Comparison of ENCODE assay signal across 7 mouse cellular contexts in the genomic region with DNA sequence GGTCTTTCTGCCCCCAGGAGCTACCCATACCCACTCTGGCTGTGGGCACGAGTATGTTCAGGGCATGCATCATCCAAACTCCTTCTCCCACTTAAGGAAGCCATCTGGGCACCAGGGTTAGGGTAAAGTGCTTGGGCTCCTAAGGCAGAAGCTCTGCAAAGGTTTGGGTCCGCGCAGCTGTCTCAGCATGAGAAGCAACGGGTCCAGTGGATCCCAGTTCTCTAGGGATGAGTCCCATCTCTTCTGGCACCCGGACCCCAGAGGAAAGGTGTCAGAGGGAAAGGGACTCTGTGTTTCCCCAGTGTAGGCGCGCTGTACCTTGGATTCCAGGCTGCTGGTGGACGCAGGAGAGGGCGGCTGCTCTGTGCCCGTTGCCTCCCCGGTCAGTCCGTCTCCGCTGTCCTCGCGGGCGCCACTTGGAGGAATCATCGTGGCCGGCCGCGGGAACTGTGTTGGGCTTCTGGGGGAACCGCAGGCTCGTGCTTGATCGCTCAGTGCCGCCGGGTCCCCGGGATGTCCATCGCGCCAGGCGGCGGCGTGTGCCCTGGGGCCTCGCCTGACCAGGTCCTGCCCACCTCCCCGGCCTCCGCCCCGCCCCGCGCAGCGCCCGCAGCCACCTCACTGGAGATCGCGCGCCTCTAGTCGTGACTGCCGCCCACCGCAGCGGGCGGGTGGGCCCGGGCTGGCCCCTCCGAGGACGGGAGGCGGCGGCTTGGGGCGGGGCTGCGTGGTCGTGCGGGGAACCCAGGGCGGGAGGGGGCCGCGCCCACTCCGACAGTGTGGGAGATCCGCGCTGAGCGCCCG. TPM values are rescaled to one million over a fixed set of nuclear protein-coding genes. Genes with fewer than 3 reads are reported as not detected.
DNase-seq lines count a peak whose midpoint lies in the region.

A gene (minus strand): TSS at position 669 of the 804 bp plus-strand sequence.

- peak; percentile 15 for DNase-seq in left cerebral cortex, postnatal 4 days
- no peak for DNase-seq in left cerebral cortex, adult 11 months (ENCODE audit: low spot score)
- peak; percentile 51 for DNase-seq in embryo, embryonic 10 days (ENCODE audit: low spot score)
- DNase-seq in gastrocnemius, postnatal 25 days = peak; percentile 6
- peak; percentile 14 for DNase-seq in liver
- DNase-seq in right cerebral cortex, postnatal 4 days = peak; percentile 49
- DNase-seq in spleen, adult 12 weeks (ENCODE audit: low spot score) = no peak

- intact Hi-C loops in left cerebral cortex, postnatal 4 days (cut with DNase I) = no loop called here

RNA-seq across cellular contexts. Expression of the gene that starts here (rescaled TPM):
- 10 to 100 TPM in 1 of 2 experiments, 1 to 10 TPM in 1; 9.3 to 10.3 TPM for total RNA-seq in left cerebral cortex, postnatal 4 days (2021)
- total RNA-seq in gastrocnemius, postnatal 25 days (2021) = under 1 TPM; 0.62 to 0.67 TPM

Comparison
In these comparisons a context has a peak if more than half of its experiments do, and no peak if none do; other contexts are left out.
1. RNA of the gene that starts here (total RNA-seq): 9.3 to 10.3 TPM in left cerebral cortex, postnatal 4 days; 0.62 to 0.67 TPM in gastrocnemius, postnatal 25 days; every median in the first group is over 4 times any median in the second.
2. DNase-seq: peak in left cerebral cortex, postnatal 4 days (single experiment), embryo, embryonic 10 days (single experiment), liver (single experiment) and right cerebral cortex, postnatal 4 days (single experiment); none in left cerebral cortex, adult 11 months (single experiment) and spleen, adult 12 weeks (single experiment).
3. Peak in DNase-seq in gastrocnemius, postnatal 25 days; RNA of the gene not detected or under 1 TPM.